Mouse (Mus musculus): ENCODE results near the gene Msantd3. TPM values are rescaled to one million over a fixed set of nuclear protein-coding genes. Genes with fewer than 3 reads are reported as not detected.

The Msantd3 gene
- total RNA-seq, 2 experiments from 2014 or later: 20.3 to 21.3 TPM

GRCm38 (mm10) chr4:48554132-48554531 lies 14.4 kb downstream of the Msantd3 start:
- no peak for DNase-seq

GRCm38 (mm10) chr4:48555729-48556128 lies 16.0 kb downstream of the Msantd3 start:
- DNase-seq: peak; percentile 67

- DNase-seq: peak; percentile 69
These were observed 19.9 kb downstream of the Msantd3 start for GRCm38 (mm10) chr4:48559652-48560051.

- DNase-seq: no peak
These were observed 22.1 kb downstream of the Msantd3 start for GRCm38 (mm10) chr4:48561824-48562223.

- DNase-seq: no peak
These were observed 25.2 kb downstream of the Msantd3 start for GRCm38 (mm10) chr4:48564962-48565361.

GRCm38 (mm10) chr4:48576361-48576760 lies 36.6 kb downstream of the Msantd3 start:
- no peak for DNase-seq

- DNase-seq: no peak
These were observed 38.1 kb downstream of the Msantd3 start for GRCm38 (mm10) chr4:48577831-48578230.

GRCm38 (mm10) chr4:48578399-48578798 lies 38.7 kb downstream of the Msantd3 start:
- peak; percentile 50 for DNase-seq

GRCm38 (mm10) chr4:48579475-48580110 lies 39.9 kb downstream of the Msantd3 start:
- DNase-seq: peak; percentile 46

- DNase-seq: no peak
These were observed 41.5 kb downstream of the Msantd3 start for GRCm38 (mm10) chr4:48581201-48581600.

GRCm38 (mm10) chr4:48581993-48582392 lies 42.3 kb downstream of the Msantd3 start:
- no peak for DNase-seq

GRCm38 (mm10) chr4:48582941-48583340 lies 43.2 kb downstream of the Msantd3 start:
- DNase-seq: no peak

GRCm38 (mm10) chr4:48584421-48585240 lies 44.9 kb downstream of the Msantd3 start, which contains the start of gene Tmeff1:
Tmeff1 (plus strand) TSS chr4:48585174.
- DNase-seq: peak; percentile 67

- peak; percentile 64 for DNase-seq
These were observed 45.7 kb downstream of the Msantd3 start for GRCm38 (mm10) chr4:48585241-48586098.

GRCm38 (mm10) chr4:48586099-48586821 lies 46.5 kb downstream of the Msantd3 start:
- DNase-seq: peak; percentile 52

GRCm38 (mm10) chr4:48587526-48587925 lies 47.8 kb downstream of the Msantd3 start:
- DNase-seq: no peak

- DNase-seq: no peak
These were observed 48.8 kb downstream of the Msantd3 start for GRCm38 (mm10) chr4:48588576-48588975.

- no peak for DNase-seq
These were observed 51.1 kb downstream of the Msantd3 start for GRCm38 (mm10) chr4:48590862-48591261.

GRCm38 (mm10) chr4:48591390-48591789 lies 51.7 kb downstream of the Msantd3 start:
- DNase-seq: no peak

- no peak for DNase-seq
These were observed 52.6 kb downstream of the Msantd3 start for GRCm38 (mm10) chr4:48592328-48592727.

GRCm38 (mm10) chr4:48592844-48593243 lies 53.1 kb downstream of the Msantd3 start:
- DNase-seq: no peak

GRCm38 (mm10) chr4:48596111-48596510 lies 56.4 kb downstream of the Msantd3 start:
- DNase-seq: no peak

All from adrenal gland, postnatal 10 days (tissue).